Mouse (Mus musculus): ENCODE data around the gene Efna4.

DNA sequence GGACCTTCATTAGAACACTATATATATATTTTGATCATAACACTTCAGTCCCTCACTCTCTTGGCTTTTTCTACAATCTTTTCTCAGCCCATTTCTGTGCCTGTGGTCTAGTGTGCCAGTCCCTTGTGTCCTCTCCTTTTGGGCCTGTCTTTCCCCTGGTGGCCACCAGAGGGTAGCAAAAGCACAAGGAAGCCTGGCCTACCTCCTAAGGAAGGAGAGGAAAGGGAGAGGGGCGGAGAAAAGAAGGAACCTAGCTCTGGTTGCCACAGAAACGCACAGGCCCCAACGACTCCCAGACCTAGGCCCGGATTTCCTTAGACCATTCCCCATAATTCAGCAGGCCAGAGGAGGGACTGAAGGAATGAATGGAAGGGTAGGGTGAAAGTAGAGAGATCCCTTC is 21.0 kb downstream of the Efna4 start:
- peak; percentile 87 for TF ChIP-seq CTCF (IDR thresholded peaks at IDR 0.05; ENCODE audit: borderline replicate concordance, insufficient read depth, low read depth, low read length)
- no peak for TF ChIP-seq POLR2A (IDR thresholded peaks at IDR 0.05; ENCODE audit: borderline replicate concordance, insufficient read depth, low read length)
